Mouse (Mus musculus) embryonic fibroblast, embryonic 13.5 days (primary cell): ENCODE measurements at regions not wholly inside any gene's neighbourhood (a gene's known extent, or its start where the extent isn't known, plus 50 kb on each side); places are given as distances from the start of the nearest gene placed in this dataset.

Experiments used
- CTCF ChIP-seq: IDR thresholded peaks from 2 replicates; pipeline ENCODE4 v1.5.1; 2011; ENCODE audit warnings: mild to moderate bottlenecking, control low read depth, low read length, moderate library complexity, borderline replicate concordance; ENCODE audit not compliant: insufficient read depth
- POLR2A ChIP-seq: IDR thresholded peaks from 2 replicates; pipeline ENCODE4 v1.6.1; 2011; ENCODE audit warnings: low read depth, mild to moderate bottlenecking, control low read depth, low read length, moderate library complexity

DNA sequence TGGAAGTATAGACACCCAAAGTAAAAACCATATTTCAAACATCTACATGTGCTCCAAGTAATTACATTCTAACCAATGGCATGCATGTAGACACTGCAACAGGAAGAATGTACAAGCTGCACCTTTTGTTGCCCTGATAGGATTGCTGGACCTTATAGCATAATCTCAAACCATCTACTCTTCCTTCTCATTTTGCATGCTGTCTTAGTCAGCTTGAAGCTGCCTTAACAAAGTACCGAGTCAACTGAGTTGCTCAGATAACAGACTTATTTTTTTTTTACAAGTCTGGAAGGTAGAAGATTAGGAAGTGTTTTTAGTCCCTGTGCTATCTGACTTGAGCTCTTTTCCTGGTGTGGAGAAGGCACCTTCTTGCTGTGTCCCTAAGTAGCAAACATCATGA lies 103.4 kb upstream of the Wls start:
- TF ChIP-seq POLR2A = no peak
- TF ChIP-seq CTCF = no peak
